In genomic region chr13:51756019-51756418, GRCm38 (mm10) we compare ENCODE assay signal across 13 mouse cellular contexts. TPM values are rescaled to one million over a fixed set of nuclear protein-coding genes. Genes with fewer than 3 reads are reported as not detected.
DNase-seq lines count a peak whose midpoint lies in the region; ATAC-seq lines count a peak whose summit lies in the region.
"Had no signal": no experiment of that assay in that cellular context is flagged by ENCODE, and none has a peak within 500 bp of the region (broad histone marks: within the 10 kb centered on the region; RNA-seq: fewer than 3 reads in every experiment).

No protein-coding gene starts in this region.

- H3K4me2 ChIP-seq in heart, embryonic 13.5 days: no peak overlapping the region
- no peak overlapping the region for H3K4me2 ChIP-seq in midbrain, embryonic 15.5 days
- no peak overlapping the region for H3K4me2 ChIP-seq in midbrain, embryonic 16.5 days (ENCODE audit: low read length)
- H3K4me2 ChIP-seq in embryonic facial prominence, embryonic 14.5 days (ENCODE audit: low read depth, low read length): 0 out of 2 replicates have a peak overlapping the region, but pooled peaks have one; percentile 20
- H3K4me2 ChIP-seq in stomach, embryonic 15.5 days: peak overlapping the region; percentile 26; the same call in 1 of the 2 replicates

- H3K9me3 ChIP-seq in heart, embryonic 13.5 days: no peaks in the 10 kb centered on the region
- no peaks in the 10 kb centered on the region for H3K9me3 ChIP-seq in midbrain, embryonic 15.5 days
- H3K9me3 ChIP-seq in midbrain, embryonic 16.5 days (replicated peaks; ENCODE audit: control insufficient read depth, low read length, poor library complexity, severe bottlenecking): no peaks in the 10 kb centered on the region
- no peaks in the 10 kb centered on the region for H3K9me3 ChIP-seq in embryonic facial prominence, embryonic 14.5 days (ENCODE audit: control insufficient read depth, low read length)
- H3K9me3 ChIP-seq in stomach, embryonic 15.5 days: no peaks in the 10 kb centered on the region

- peak overlapping the region; percentile 61 for H3K27ac ChIP-seq in heart, embryonic 13.5 days (replicated peaks)
- H3K27ac ChIP-seq in midbrain, embryonic 15.5 days: peak overlapping the region; percentile 8; the same call in 1 of the 2 replicates
- no peak overlapping the region for H3K27ac ChIP-seq in midbrain, embryonic 16.5 days (ENCODE audit: low read length)
- H3K27ac ChIP-seq in embryonic facial prominence, embryonic 14.5 days (replicated peaks; ENCODE audit: low read depth, low read length): peak overlapping the region; percentile 68
- peak overlapping the region; percentile 88 for H3K27ac ChIP-seq in stomach, embryonic 15.5 days

- H3K4me1 ChIP-seq in heart, embryonic 13.5 days: peaks cover 85% of the 10 kb centered on the region
- H3K4me1 ChIP-seq in midbrain, embryonic 15.5 days: peaks cover 27% of the 10 kb centered on the region
- H3K4me1 ChIP-seq in midbrain, embryonic 16.5 days (ENCODE audit: control insufficient read depth, insufficient read depth, low read length): peaks cover 21% of the 10 kb centered on the region
- peaks cover 35% of the 10 kb centered on the region for H3K4me1 ChIP-seq in embryonic facial prominence, embryonic 14.5 days (ENCODE audit: control insufficient read depth, insufficient read depth, low read length)
- peaks cover 26% of the 10 kb centered on the region; the same call in 1 of the 2 replicates for H3K4me1 ChIP-seq in stomach, embryonic 15.5 days

- H3K9ac ChIP-seq in heart, embryonic 13.5 days: 0 out of 2 replicates have a peak overlapping the region, but pooled peaks have one; percentile 29
- no peak overlapping the region for H3K9ac ChIP-seq in midbrain, embryonic 15.5 days
- H3K9ac ChIP-seq in midbrain, embryonic 16.5 days (ENCODE audit: low read depth, low read length): no peak overlapping the region
- 0 out of 2 replicates have a peak overlapping the region, but pooled peaks have one; percentile 26 for H3K9ac ChIP-seq in embryonic facial prominence, embryonic 14.5 days (ENCODE audit: low read depth, low read length)
- H3K9ac ChIP-seq in stomach, embryonic 15.5 days: no peak overlapping the region

- 72% methylated on average over 9 of the region's 9 CpGs for WGBS in heart, embryonic 13.5 days
- 70% methylated on average over 9 of the region's 9 CpGs for WGBS in midbrain, embryonic 15.5 days
- 57% methylated on average over 9 of the region's 9 CpGs for WGBS in midbrain, embryonic 16.5 days
- 58% methylated on average over 9 of the region's 9 CpGs for WGBS in embryonic facial prominence, embryonic 14.5 days
- 53% methylated on average over 9 of the region's 9 CpGs for WGBS in stomach, embryonic 15.5 days

- H3K27me3 ChIP-seq in heart, embryonic 13.5 days (replicated peaks): no peaks in the 10 kb centered on the region
- no peaks in the 10 kb centered on the region for H3K27me3 ChIP-seq in midbrain, embryonic 15.5 days (replicated peaks)
- H3K27me3 ChIP-seq in midbrain, embryonic 16.5 days (ENCODE audit: control insufficient read depth, insufficient read depth, low read depth, low read length): no peaks in the 10 kb centered on the region
- no peaks in the 10 kb centered on the region for H3K27me3 ChIP-seq in embryonic facial prominence, embryonic 14.5 days (replicated peaks; ENCODE audit: control insufficient read depth, insufficient read depth, low read length)
- no peaks in the 10 kb centered on the region for H3K27me3 ChIP-seq in stomach, embryonic 15.5 days (replicated peaks)

- intact Hi-C loops in heart, postnatal 36 days (cut with DNase I): no loop called here

- ATAC-seq in heart, embryonic 13.5 days (ENCODE audit: extremely low read depth, insufficient number of reproducible peaks, low FRiP score, low TSS enrichment): no peak
- no peak for ATAC-seq in midbrain, embryonic 15.5 days (replicated peaks)
- ATAC-seq in midbrain, embryonic 16.5 days: no peak
- ATAC-seq in embryonic facial prominence, embryonic 14.5 days (ENCODE audit: low read depth): 0 out of 2 replicates have a peak, but pooled peaks have one; percentile 12
- ATAC-seq in stomach, embryonic 15.5 days (ENCODE audit: insufficient read depth, low FRiP score, low read depth): no peak

- no peaks in the 10 kb centered on the region for H3K36me3 ChIP-seq in heart, embryonic 13.5 days
- H3K36me3 ChIP-seq in midbrain, embryonic 15.5 days (replicated peaks): no peaks in the 10 kb centered on the region
- H3K36me3 ChIP-seq in midbrain, embryonic 16.5 days (ENCODE audit: control insufficient read depth, insufficient read depth, low read length): no peaks in the 10 kb centered on the region
- H3K36me3 ChIP-seq in embryonic facial prominence, embryonic 14.5 days (ENCODE audit: control insufficient read depth, insufficient read depth, low read length): no peaks in the 10 kb centered on the region
- H3K36me3 ChIP-seq in stomach, embryonic 15.5 days: no peaks in the 10 kb centered on the region

- no peak overlapping the region for H3K4me3 ChIP-seq in heart, embryonic 13.5 days
- no peak overlapping the region for H3K4me3 ChIP-seq in midbrain, embryonic 15.5 days
- H3K4me3 ChIP-seq in midbrain, embryonic 16.5 days (ENCODE audit: low read depth, low read length): no peak overlapping the region
- H3K4me3 ChIP-seq in embryonic facial prominence, embryonic 14.5 days (ENCODE audit: low read depth, low read length): no peak overlapping the region
- H3K4me3 ChIP-seq in stomach, embryonic 15.5 days (replicated peaks): no peak overlapping the region

- no peak for DNase-seq in heart, postnatal 36 days
- DNase-seq in embryonic facial prominence, embryonic 14.5 days (ENCODE audit: low spot score): peak; percentile 71
- no peak for DNase-seq in cerebellum, adult 11-12 months
- no peak for DNase-seq in spleen, adult 12 weeks (ENCODE audit: low spot score)
- DNase-seq: cerebellum, postnatal 36 days; gastrocnemius, postnatal 36 days; kidney, postnatal 4 days; left cerebral cortex, postnatal 4 days; right cerebral cortex, postnatal 25 days had no signal

RNA-seq across cellular contexts. Expression of gene Sema4d, which starts 37.5 kb away (rescaled TPM):
- polyA plus RNA-seq in heart, embryonic 13.5 days (2015; fragmentation: Nextera tagmentation; extraction: Ambion mirVana): 13.0 and 13.9 TPM in 2 replicates
- total RNA-seq in heart, postnatal 36 days (2021): 10 to 100 TPM; 69.8 to 77.5 TPM
- polyA plus RNA-seq in midbrain, embryonic 15.5 days (2015; fragmentation: Nextera tagmentation; extraction: Ambion mirVana): 13.4 and 15.1 TPM in 2 replicates
- 15.4 and 16.7 TPM in 2 replicates for polyA plus RNA-seq in midbrain, embryonic 16.5 days (2015; fragmentation: Nextera tagmentation; extraction: Ambion mirVana)
- 11.1 and 11.7 TPM in 2 replicates for polyA plus RNA-seq in embryonic facial prominence, embryonic 14.5 days (2014; fragmentation: Nextera tagmentation; extraction: Ambion mirVana)
- polyA plus RNA-seq in stomach, embryonic 15.5 days (2015; fragmentation: Nextera tagmentation; extraction: Ambion mirVana): 8.4 and 10.2 TPM in 2 replicates

Comparison
In these comparisons a context has a peak if more than half of its experiments do, and no peak if none do; other contexts are left out.
1. H3K4me2 ChIP-seq: peak in embryonic facial prominence, embryonic 14.5 days (single experiment) and stomach, embryonic 15.5 days (single experiment); none in heart, embryonic 13.5 days (single experiment), midbrain, embryonic 15.5 days (single experiment) and midbrain, embryonic 16.5 days (single experiment).
2. H3K9ac ChIP-seq: peak in heart, embryonic 13.5 days (single experiment) and embryonic facial prominence, embryonic 14.5 days (single experiment); none in midbrain, embryonic 15.5 days (single experiment), midbrain, embryonic 16.5 days (single experiment) and stomach, embryonic 15.5 days (single experiment).